7 mouse cellular contexts compared by ENCODE assay signal in the genomic region with DNA sequence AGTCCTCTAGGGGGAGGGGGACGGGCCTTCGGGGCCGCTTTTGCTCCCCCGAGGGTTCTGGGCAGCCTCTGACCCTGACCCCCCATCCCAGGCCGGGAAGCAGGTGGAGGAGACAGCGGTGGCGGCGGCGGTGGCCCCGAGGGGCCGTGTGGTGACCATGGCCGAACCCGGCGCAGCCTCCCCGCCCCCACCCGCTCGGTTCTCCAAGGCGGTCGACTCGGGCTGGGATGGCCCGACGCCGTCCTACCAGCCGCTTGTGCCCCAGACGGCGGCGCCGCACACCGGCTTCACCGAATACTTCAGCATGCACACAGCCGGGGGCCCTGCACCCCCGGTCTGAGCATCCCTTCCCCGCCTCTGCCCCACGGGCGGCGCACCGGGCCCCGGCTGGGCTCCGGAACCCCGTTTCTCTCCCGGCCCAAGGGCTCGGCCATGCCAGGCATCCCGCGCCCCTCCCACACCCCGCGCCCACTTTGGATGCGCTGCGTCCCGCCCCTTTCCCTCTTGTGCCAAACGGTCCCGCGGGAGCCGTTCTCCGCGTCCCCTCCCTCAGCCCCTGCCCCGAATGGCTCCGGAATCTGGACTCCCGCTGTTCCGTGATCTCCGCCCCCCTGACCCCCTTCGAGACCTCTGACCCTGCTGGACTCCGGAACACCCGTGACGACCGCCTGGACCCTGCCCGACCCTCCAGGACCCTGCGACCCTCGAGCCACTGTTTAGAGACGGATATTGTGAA. TPM values are rescaled to one million over a fixed set of nuclear protein-coding genes. Genes with fewer than 3 reads are reported as not detected.
DNase-seq lines count a peak whose midpoint lies in the region; ATAC-seq and TF ChIP-seq lines count a peak whose summit lies in the region.

No protein-coding gene starts in this region.

- no peak for ATAC-seq in heart, embryonic 15.5 days (replicated peaks; ENCODE audit: insufficient number of reproducible peaks, insufficient read depth, low FRiP score, low read depth)
- no peak for ATAC-seq in limb, embryonic 14.5 days (ENCODE audit: low FRiP score, low read depth)
- ATAC-seq in neural tube, embryonic 15.5 days (ENCODE audit: low FRiP score) = no peak

- DNase-seq in spleen, adult 2 months (ENCODE audit: low read depth in 1 of 2, low spot score in 2 of 2) = no peak
- DNase-seq in spleen, postnatal 36 days (ENCODE audit: low spot score in 2 of 2) = no peak
- peak; percentile 59 for DNase-seq in cerebellum, adult 8-10 months
- DNase-seq in limb, embryonic 14.5 days (ENCODE audit: low spot score) = no peak
- DNase-seq in natural killer cell, adult 2 months (ENCODE audit: low spot score in 2 of 2) = no peak

- peaks cover 22% of the 10 kb centered on the region for H3K27me3 ChIP-seq in spleen, adult 2 months (ENCODE audit: control insufficient read depth, insufficient read depth, low read length)
- H3K27me3 ChIP-seq in heart, embryonic 15.5 days = peaks cover 53% of the 10 kb centered on the region
- peaks cover 31% of the 10 kb centered on the region for H3K27me3 ChIP-seq in limb, embryonic 14.5 days (ENCODE audit: control insufficient read depth, insufficient read depth, low read length)
- H3K27me3 ChIP-seq in neural tube, embryonic 15.5 days (replicated peaks) = peaks cover 39% of the 10 kb centered on the region

- H3K4me1 ChIP-seq in spleen, adult 2 months (ENCODE audit: control insufficient read depth, insufficient read depth, insufficient read length) = peaks cover 18% of the 10 kb centered on the region
- peaks cover 29% of the 10 kb centered on the region for H3K4me1 ChIP-seq in heart, embryonic 15.5 days (replicated peaks)
- H3K4me1 ChIP-seq in limb, embryonic 14.5 days (ENCODE audit: control insufficient read depth, insufficient read depth, low read length) = peaks cover 11% of the 10 kb centered on the region
- H3K4me1 ChIP-seq in neural tube, embryonic 15.5 days = peaks cover 38% of the 10 kb centered on the region

- H3K9ac ChIP-seq in heart, embryonic 15.5 days = peak overlapping the region; percentile 45
- peak overlapping the region; percentile 51 for H3K9ac ChIP-seq in limb, embryonic 14.5 days (ENCODE audit: low read depth, low read length, severe bottlenecking)
- peak overlapping the region; percentile 32; the same call in 1 of the 2 replicates for H3K9ac ChIP-seq in neural tube, embryonic 15.5 days (replicated peaks)

- H3K4me3 ChIP-seq in spleen, adult 2 months (ENCODE audit: extremely low read depth, insufficient read depth, insufficient read length) = peak overlapping the region; percentile 31; the same call in 1 of the 2 replicates
- H3K4me3 ChIP-seq in heart, embryonic 15.5 days = peak overlapping the region; percentile 68
- peak overlapping the region; percentile 70 for H3K4me3 ChIP-seq in limb, embryonic 14.5 days (replicated peaks; ENCODE audit: low read length)
- peak overlapping the region; percentile 32 for H3K4me3 ChIP-seq in neural tube, embryonic 15.5 days (replicated peaks)

- no peaks in the 10 kb centered on the region for H3K9me3 ChIP-seq in heart, embryonic 15.5 days (replicated peaks)
- no peaks in the 10 kb centered on the region for H3K9me3 ChIP-seq in limb, embryonic 14.5 days (ENCODE audit: control insufficient read depth, low read length)
- no peaks in the 10 kb centered on the region for H3K9me3 ChIP-seq in neural tube, embryonic 15.5 days (replicated peaks)

- H3K27ac ChIP-seq in spleen, adult 2 months (ENCODE audit: insufficient read depth, low read length) = no peak overlapping the region
- H3K27ac ChIP-seq in heart, embryonic 15.5 days = no peak overlapping the region
- no peak overlapping the region for H3K27ac ChIP-seq in limb, embryonic 14.5 days (replicated peaks; ENCODE audit: low read depth, low read length)
- peak overlapping the region; percentile 68; the same call in 1 of the 2 replicates for H3K27ac ChIP-seq in neural tube, embryonic 15.5 days (replicated peaks)

- WGBS in spleen, adult 2 months = 2% methylated on average over 68 of the region's 69 CpGs
- 1% methylated on average over 66 of the region's 69 CpGs for WGBS in heart, embryonic 15.5 days
- WGBS in limb, embryonic 14.5 days = under 1% methylated on average over 47 of the region's 69 CpGs
- 1% methylated on average over 61 of the region's 69 CpGs for WGBS in neural tube, embryonic 15.5 days

- H3K4me2 ChIP-seq in heart, embryonic 15.5 days = peak overlapping the region; percentile 91
- H3K4me2 ChIP-seq in limb, embryonic 14.5 days (replicated peaks; ENCODE audit: low read depth, low read length, severe bottlenecking) = peak overlapping the region; percentile 82
- H3K4me2 ChIP-seq in neural tube, embryonic 15.5 days = peak overlapping the region; percentile 64

- H3K36me3 ChIP-seq in spleen, adult 2 months (ENCODE audit: control insufficient read depth, insufficient read depth, low read length) = no peaks in the 10 kb centered on the region
- H3K36me3 ChIP-seq in heart, embryonic 15.5 days = no peaks in the 10 kb centered on the region
- H3K36me3 ChIP-seq in limb, embryonic 14.5 days (ENCODE audit: control insufficient read depth, insufficient read depth, low read length) = no peaks in the 10 kb centered on the region
- H3K36me3 ChIP-seq in neural tube, embryonic 15.5 days = peaks cover 10% of the 10 kb centered on the region; the same call in 1 of the 2 replicates

- no peak for TF ChIP-seq POLR2A in spleen, adult 2 months (IDR thresholded peaks at IDR 0.05; ENCODE audit: low read depth, low read length)
- no peak for TF ChIP-seq POLR2A in limb, embryonic 14.5 days (IDR thresholded peaks at IDR 0.05; ENCODE audit: borderline replicate concordance, extremely low read depth, insufficient read depth, insufficient read length)

- no peak for TF ChIP-seq CTCF in spleen, adult 2 months (IDR thresholded peaks at IDR 0.05; ENCODE audit: extremely low read depth, insufficient read depth, insufficient read length, insufficient replicate concordance)

RNA-seq across cellular contexts. Expression of a gene that starts 1.5 kb away (rescaled TPM):
- polyA plus RNA-seq in spleen, adult 2 months (2012; rRNA removed) = 11.0 and 11.9 TPM in 2 replicates
- 6.2 and 9.4 TPM in 2 replicates for polyA plus RNA-seq in heart, embryonic 15.5 days (2015; fragmentation: Nextera tagmentation; extraction: Ambion mirVana)
- polyA plus RNA-seq in limb, embryonic 14.5 days (2012; rRNA removed) = 45.1 and 61.2 TPM in 2 replicates
- 16.5 and 19.9 TPM in 2 replicates for polyA plus RNA-seq in limb, embryonic 14.5 days (2014; fragmentation: Nextera tagmentation; extraction: Ambion mirVana)
- polyA plus RNA-seq in neural tube, embryonic 15.5 days (2015; fragmentation: Nextera tagmentation; extraction: Ambion mirVana) = 19.3 and 22.7 TPM in 2 replicates

RNA-seq across cellular contexts. Expression of a gene that starts 9.6 kb away (rescaled TPM):
- polyA plus RNA-seq in spleen, adult 2 months (2012; rRNA removed) = not detected in 2 replicates
- polyA plus RNA-seq in heart, embryonic 15.5 days (2015; fragmentation: Nextera tagmentation; extraction: Ambion mirVana) = 0.05 and 0.27 TPM in 2 replicates
- 4.4 and 7.9 TPM in 2 replicates for polyA plus RNA-seq in limb, embryonic 14.5 days (2012; rRNA removed)
- 0.80 and 2.2 TPM in 2 replicates for polyA plus RNA-seq in limb, embryonic 14.5 days (2014; fragmentation: Nextera tagmentation; extraction: Ambion mirVana)
- polyA plus RNA-seq in neural tube, embryonic 15.5 days (2015; fragmentation: Nextera tagmentation; extraction: Ambion mirVana) = 73.5 and 98.1 TPM in 2 replicates

RNA-seq across cellular contexts. Expression of a gene that starts 14.3 kb away (rescaled TPM):
- polyA plus RNA-seq in spleen, adult 2 months (2012; rRNA removed) = 0.07 TPM in 1 of 2 replicates, not detected in the other
- polyA plus RNA-seq in heart, embryonic 15.5 days (2015; fragmentation: Nextera tagmentation; extraction: Ambion mirVana) = 0.10 and 0.15 TPM in 2 replicates
- 0.99 and 1.1 TPM in 2 replicates for polyA plus RNA-seq in limb, embryonic 14.5 days (2012; rRNA removed)
- 0.44 and 0.53 TPM in 2 replicates for polyA plus RNA-seq in limb, embryonic 14.5 days (2014; fragmentation: Nextera tagmentation; extraction: Ambion mirVana)
- 3.0 and 3.5 TPM in 2 replicates for polyA plus RNA-seq in neural tube, embryonic 15.5 days (2015; fragmentation: Nextera tagmentation; extraction: Ambion mirVana)

RNA-seq across cellular contexts. Expression of a gene that starts 17.7 kb away (rescaled TPM):
- polyA plus RNA-seq in spleen, adult 2 months (2012; rRNA removed) = 62.9 and 90.7 TPM in 2 replicates
- polyA plus RNA-seq in heart, embryonic 15.5 days (2015; fragmentation: Nextera tagmentation; extraction: Ambion mirVana) = 103 and 119 TPM in 2 replicates
- 266 and 343 TPM in 2 replicates for polyA plus RNA-seq in limb, embryonic 14.5 days (2012; rRNA removed)
- 234 and 252 TPM in 2 replicates for polyA plus RNA-seq in limb, embryonic 14.5 days (2014; fragmentation: Nextera tagmentation; extraction: Ambion mirVana)
- polyA plus RNA-seq in neural tube, embryonic 15.5 days (2015; fragmentation: Nextera tagmentation; extraction: Ambion mirVana) = 458 and 569 TPM in 2 replicates

RNA-seq across cellular contexts. Expression of a gene that starts 48.0 kb away (rescaled TPM):
- polyA plus RNA-seq in spleen, adult 2 months (2012; rRNA removed) = 112 and 128 TPM in 2 replicates
- polyA plus RNA-seq in heart, embryonic 15.5 days (2015; fragmentation: Nextera tagmentation; extraction: Ambion mirVana) = 22.9 and 27.4 TPM in 2 replicates
- 155 and 206 TPM in 2 replicates for polyA plus RNA-seq in limb, embryonic 14.5 days (2012; rRNA removed)
- polyA plus RNA-seq in limb, embryonic 14.5 days (2014; fragmentation: Nextera tagmentation; extraction: Ambion mirVana) = 48.9 and 58.1 TPM in 2 replicates
- 33.3 and 37.2 TPM in 2 replicates for polyA plus RNA-seq in neural tube, embryonic 15.5 days (2015; fragmentation: Nextera tagmentation; extraction: Ambion mirVana)
